Mouse (Mus musculus) telencephalon, adult 2 months (tissue): ENCODE measurements around the gene Lrrfip2.

Source experiments
- DNase-seq: peaks from one replicate; pipeline ENCODE4 v3.0.0-alpha.2; 2011; ENCODE audit warnings: low read depth, low spot score

The Lrrfip2 gene

GRCm38 (mm10) chr9:111161213-111161612 is 43.8 kb downstream of the Lrrfip2 start:
- DNase-seq = no peak

DNA sequence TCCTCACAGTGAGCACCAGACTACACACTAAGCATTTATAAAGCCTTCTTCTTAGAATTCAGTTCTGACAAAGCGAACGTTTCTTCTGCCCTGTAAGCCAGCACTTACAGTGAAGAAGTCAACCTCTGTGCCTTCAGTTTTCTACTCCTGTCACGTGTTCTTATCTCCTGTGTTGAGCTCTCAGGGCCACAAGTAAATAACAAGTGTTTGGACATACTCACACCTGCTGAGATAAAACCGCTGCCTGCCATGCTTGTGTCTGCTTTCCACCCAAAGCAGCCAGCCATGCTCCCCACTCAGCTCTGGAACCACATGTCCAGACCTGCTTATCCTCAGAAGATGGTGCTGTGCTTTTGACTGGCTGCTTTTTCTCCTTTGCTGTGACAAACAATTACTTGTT is 49.2 kb downstream of the Lrrfip2 start:
- DNase-seq = no peak

GRCm38 (mm10) chr9:111170430-111170829 is 53.0 kb downstream of the Lrrfip2 start:
- no peak for DNase-seq

GRCm38 (mm10) chr9:111174071-111174470 is 56.7 kb downstream of the Lrrfip2 start:
- DNase-seq = no peak

- DNase-seq = no peak
Observed at GRCm38 (mm10) chr9:111178971-111179370, 61.6 kb downstream of the Lrrfip2 start.

DNA sequence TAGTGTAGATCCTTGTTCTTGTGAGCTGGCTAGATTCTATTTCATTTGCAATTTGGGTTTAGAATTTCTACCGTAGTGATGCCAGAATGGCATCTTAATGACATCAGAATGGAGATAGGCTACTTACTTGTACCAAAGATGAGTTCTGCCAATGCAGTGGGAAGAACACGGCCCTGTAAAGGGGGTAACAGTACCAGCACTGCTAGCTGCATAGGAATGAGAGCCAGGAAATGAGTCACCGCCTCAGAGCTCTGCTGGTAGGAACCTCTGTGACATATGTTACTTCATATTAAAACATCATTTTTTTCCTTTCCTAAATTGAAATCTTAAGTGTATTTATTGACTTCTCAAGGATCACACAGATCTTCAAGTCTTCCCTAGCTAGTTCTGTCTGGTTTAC is 64.8 kb downstream of the Lrrfip2 start:
- DNase-seq = peak; percentile 81

DNA sequence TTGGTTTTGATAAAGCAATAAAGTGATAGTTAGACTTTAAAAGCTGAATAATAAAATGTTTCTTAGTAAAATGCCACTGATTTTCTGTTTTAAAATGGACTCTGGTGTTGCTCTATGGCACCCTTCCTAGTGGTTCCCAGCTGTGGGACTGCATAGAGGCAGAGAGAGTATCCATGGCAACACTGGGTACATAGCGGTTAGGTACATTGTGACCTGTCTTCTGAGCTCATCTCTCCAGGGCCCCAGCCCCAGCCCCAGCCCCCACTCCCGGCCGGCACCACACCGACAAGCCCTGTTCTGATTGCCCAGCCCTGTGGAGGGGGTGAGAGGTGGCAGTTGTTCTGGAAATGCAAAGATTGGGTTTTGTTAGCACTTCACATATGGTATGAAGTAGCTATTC is 67.5 kb downstream of the Lrrfip2 start:
- DNase-seq = no peak

DNA sequence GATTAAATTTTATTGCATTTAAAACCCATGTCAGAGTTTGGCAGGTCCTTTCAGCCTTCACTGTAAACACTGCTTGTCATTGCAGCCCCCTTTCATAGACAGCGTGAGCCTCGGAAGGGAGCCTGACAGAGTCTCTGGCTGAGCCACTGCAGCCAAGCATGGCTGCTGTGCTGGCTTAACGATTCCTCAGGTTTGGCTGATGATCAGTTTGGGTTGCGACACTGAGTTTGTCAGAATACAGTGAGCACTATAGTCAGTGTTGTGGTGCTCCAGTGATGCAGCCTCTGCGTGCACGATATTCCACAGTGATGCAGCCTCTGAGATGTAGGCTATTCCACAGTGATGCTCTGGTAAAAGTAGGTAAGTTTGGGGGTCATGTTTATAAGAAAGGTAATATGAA is 69.5 kb downstream of the Lrrfip2 start:
- DNase-seq = no peak

DNA sequence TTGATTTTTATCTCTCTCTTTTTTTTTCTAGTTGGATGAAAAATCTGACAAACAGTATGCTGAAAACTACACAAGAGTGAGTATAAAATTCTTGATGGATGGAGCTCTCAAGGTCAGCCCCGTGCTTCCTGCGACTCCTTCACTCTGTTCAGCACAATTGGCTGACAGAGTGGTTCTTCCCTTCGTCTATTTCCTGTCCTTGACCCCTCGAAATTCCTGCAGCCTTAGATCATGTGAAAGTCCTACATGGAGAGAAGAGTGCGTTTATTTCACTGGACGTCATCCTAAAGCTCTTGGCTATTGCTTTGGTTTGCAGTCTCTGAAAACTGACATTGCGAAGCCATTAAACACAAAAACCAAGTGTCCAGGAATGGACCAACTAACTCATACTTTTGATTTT is 71.3 kb downstream of the Lrrfip2 start:
- no peak for DNase-seq

DNA sequence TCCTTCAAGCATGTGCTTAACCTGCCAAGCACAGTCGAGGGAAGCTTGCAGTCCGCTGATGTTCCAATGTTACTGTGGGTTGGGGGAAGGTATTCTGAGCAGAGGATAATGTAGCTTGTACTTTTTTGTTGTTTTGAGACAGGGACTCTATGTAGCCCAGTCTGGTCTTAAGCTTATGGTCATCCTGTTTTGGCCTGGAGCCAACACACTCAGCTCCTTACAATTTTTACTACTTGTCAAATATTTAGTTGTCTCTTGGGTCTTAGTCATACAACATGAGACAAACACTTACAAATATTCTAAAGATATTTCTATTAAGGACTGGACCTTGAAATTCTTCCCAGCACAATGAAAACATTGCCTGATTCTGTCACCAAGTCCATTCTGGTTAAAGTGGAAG is 75.8 kb downstream of the Lrrfip2 start:
- no peak for DNase-seq

GRCm38 (mm10) chr9:111197116-111197515 is 79.7 kb downstream of the Lrrfip2 start:
- no peak for DNase-seq

GRCm38 (mm10) chr9:111197712-111198111 is 80.3 kb downstream of the Lrrfip2 start:
- DNase-seq = no peak

DNA sequence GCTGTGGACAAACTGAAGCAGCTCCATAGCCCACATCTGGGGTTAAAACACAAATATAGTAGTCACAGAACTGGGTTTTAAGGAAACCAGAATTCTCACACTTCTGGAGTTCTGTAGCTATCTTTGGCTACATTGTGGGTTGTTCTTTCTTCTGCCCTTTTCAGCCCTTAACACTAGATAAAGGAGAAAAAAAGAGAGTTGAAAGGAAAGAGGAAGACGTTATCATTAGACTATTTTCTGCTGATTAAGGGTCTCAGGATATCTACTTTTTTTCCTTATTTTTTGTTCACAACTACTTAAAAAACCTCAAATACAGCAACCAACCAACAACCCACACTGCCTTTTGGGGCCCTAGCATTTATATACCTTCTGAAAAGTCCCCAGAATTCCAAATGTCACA is 80.9 kb downstream of the Lrrfip2 start:
- no peak for DNase-seq

DNA sequence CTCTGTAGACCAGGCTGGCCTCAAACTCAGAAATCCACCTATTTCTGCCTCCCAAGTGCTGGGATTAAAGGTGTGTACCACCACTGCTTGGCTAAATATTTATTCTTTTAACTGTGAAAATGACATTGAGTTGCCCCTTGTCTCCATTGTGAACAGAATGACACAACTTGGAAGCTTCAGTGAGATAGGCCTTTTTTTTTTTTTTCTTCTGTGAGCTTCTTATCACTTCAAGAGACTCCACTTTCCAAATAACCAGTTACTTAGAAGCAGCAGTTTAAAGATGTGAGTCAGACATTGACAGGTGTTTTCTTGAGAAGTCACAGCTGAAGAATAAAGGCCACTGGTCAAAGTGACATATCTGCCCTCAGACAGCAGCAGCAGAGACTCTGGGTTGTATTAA is 82.8 kb downstream of the Lrrfip2 start:
- DNase-seq = no peak

DNA sequence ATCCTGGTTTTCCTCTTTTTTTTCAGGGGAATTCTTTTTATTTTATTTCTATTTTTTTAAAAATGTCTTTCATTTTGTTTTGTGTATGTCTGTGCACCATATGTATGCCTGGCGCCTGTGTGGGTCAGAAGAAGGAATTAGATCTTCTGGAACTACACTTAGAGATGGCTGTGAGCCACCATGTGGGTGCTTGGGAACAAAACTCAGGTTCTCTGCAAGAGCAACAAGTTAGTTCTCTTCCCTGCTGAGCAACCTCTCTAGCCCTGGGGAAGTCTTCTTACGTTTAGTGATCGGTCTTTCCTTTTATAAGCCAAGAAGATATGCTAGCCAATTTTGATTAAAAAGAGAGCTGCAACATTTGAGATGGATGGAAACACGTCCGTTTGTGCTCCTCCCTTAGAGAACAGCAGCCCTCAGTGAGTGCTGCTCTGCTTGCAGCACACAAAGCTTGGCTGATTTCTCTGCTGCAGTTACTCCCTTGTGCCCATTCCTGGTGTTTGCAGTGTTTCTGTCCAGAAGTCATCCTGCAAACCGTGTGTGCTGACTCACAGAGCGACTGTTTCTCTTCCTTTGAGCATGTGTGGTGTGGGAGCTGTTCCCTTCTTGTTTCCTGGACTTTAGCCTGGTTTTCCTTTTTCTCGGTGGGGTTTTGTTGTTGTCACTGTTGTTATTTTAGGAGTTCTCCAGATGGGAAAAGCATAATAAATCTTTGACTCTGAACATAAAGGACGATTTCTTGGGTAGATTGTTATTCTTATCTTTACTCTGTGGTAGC is 87.4 kb downstream of the Lrrfip2 start:
- peak; percentile 94 for DNase-seq

DNA sequence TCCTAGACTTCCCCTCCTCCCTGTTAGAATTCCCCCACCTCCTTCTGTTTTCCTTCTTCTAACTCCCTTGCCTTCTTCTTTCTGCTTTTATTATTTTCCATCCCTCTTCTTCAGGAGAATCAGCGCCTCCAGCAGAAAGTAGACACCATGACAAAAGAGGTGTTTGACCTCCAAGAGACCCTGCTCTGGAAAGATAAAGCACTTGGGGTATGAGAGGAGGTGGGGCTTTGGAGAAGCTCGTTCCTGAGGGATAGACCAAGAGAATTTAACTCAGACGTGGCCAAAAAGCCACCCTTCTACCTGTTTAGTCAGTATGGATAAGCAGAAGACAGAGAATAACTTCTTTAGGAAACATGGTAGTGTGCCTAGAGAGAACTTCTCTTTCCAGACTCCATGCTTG is 90.3 kb downstream of the Lrrfip2 start:
- no peak for DNase-seq

DNA sequence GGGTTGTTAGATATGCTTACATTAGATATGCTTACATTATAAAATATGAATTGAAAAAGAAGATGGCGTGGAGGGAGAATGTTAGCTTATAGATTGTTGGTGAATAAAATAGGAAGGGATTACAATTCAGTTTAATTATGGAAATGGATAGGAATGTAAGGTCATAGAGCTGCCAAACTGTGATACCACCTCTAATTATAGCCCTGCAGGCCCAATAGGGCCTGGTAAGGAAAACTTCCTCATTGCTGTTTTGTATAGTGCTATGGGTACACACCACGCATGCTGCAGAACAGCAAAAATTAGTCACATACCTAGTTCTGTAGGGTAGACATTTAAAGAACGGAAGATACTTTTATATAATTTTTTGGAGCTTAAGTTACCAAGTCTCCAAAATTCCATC is 90.8 kb downstream of the Lrrfip2 start:
- DNase-seq = no peak

DNA sequence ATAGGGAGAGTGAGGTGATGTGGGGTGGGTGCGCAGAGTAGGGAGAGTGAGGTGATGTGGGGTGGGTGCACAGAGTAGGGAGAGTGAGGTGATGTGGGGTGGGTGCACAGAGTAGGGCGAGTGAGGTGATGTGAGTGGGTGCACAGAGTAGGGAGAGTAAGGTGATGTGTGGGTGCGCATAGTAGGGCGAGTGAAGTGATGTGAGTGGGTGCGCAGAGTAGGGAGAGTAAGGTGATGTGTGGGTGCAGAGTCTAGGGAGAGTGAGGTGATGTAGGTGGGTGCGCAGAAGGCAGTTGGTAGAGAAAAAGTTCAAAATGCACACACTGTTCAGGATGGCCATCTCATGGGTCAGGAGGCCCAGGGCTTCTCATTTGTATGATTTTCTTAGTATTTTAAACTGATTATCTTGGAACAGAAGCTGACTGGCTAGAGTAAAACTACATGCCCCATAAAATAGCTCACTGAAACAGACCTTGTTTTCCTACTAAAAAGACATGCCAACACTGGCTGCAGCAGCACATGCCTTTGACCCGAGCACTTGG is 91.8 kb downstream of the Lrrfip2 start:
- DNase-seq = no peak

GRCm38 (mm10) chr9:111210412-111210811 is 93.0 kb downstream of the Lrrfip2 start:
- DNase-seq = no peak

GRCm38 (mm10) chr9:111211122-111212041 is 94.0 kb downstream of the Lrrfip2 start:
- DNase-seq = no peak

DNA sequence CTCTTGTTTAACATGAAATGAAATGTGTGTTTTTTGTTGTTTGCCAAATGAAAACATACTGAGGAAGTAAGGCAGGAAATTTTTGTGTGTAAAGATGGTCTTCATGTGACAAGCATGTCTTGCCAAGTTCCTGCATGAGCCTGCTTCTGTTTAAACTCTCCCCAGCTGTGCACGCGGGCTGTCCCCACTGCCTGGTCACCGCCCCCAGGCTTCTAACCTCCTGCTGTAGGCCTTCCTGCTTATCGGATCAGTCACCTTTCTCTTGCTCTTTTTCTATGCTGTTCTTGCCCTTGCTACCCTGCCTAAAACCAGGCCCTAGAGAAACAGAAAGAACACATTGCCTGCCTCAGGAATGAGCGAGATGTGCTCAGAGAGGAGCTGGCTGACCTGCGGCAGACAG is 96.1 kb downstream of the Lrrfip2 start:
- DNase-seq = no peak

DNA sequence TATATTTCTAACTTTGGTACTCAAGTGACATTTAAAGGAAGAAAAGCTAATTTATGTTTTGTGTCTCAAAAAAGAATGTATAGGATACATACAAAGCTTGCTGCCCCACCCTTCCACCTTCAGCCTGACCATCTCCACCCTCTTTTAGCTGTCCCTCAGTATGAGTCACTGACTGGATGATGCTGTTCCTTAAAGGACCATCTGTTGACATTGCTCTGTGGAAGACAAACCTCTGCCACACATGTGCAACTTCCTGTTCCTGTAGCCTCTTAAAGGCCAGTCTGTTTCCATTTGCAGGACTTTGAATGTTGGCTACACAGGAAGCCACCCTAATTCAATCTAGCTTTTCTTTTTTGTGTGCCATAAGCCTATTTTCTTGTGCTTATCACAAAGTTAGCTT is 99.0 kb downstream of the Lrrfip2 start:
- DNase-seq = no peak
